Mouse (Mus musculus) kidney, embryonic 16.5 days (tissue): ENCODE results near the gene Tead1. TPM values are rescaled to one million over a fixed set of nuclear protein-coding genes. Genes with fewer than 3 reads are reported as not detected.

Experiments
- ATAC-seq: fragments of 200-750 bp; cut with Nextera tagmentation; 2 replicates; pipeline ENCODE4 v1.8.0; 2017; ENCODE audit warnings: moderate TSS enrichment; ENCODE audit not compliant: low FRiP score, low TSS enrichment
- H3K27ac ChIP-seq: fragments of 300-500 bp; sonication (generic); 2 replicates; pipeline ENCODE4 v1.5.1; 2014; ENCODE audit warnings: low read length
- H3K27me3 ChIP-seq: fragments of 300-500 bp; sonication (generic); 2 replicates; pipeline ENCODE4 v1.6.1; 2014; ENCODE audit warnings: low read length, control low read depth, mixed read lengths; ENCODE audit not compliant: insufficient read depth
- H3K36me3 ChIP-seq: fragments of 300-500 bp; sonication (generic); 2 replicates; pipeline ENCODE4 v1.6.1; 2014; ENCODE audit warnings: low read length, control low read depth, mixed read lengths; ENCODE audit not compliant: insufficient read depth
- H3K4me1 ChIP-seq: fragments of 300-500 bp; sonication (generic); 2 replicates; pipeline ENCODE4 v1.6.1; 2014; ENCODE audit warnings: low read length, control low read depth, mixed read lengths; ENCODE audit not compliant: insufficient read depth
- H3K4me2 ChIP-seq: fragments of 300-500 bp; sonication (generic); replicated peaks from 2 replicates; pipeline ENCODE4 v1.6.1; 2014; ENCODE audit warnings: low read depth, low read length
- H3K4me3 ChIP-seq: fragments of 300-500 bp; sonication (generic); 2 replicates; pipeline ENCODE4 v1.5.1; 2014; ENCODE audit warnings: mild to moderate bottlenecking, low read length
- H3K9ac ChIP-seq: fragments of 300-500 bp; sonication (generic); replicated peaks from 2 replicates; pipeline ENCODE4 v1.6.1; 2014; ENCODE audit warnings: low read length
- H3K9me3 ChIP-seq: fragments of 300-500 bp; sonication (generic); 2 replicates; pipeline ENCODE4 v1.6.1; 2016; ENCODE audit warnings: low read length, control low read depth
- WGBS: fragments of 180-500 bp; shearing (Covaris S2); extraction: QIAGEN DNeasy Blood & Tissue Kit; methylation state at CpG from one replicate; pipeline ENCODE4 v1.1.7; 2014; 5-methylcytosine and 5-hydroxymethylcytosine counted together
- polyA plus RNA-seq: library from polyadenylated mRNA; unstranded; fragments of >200 nt; fragmentation: Nextera tagmentation; extraction: Ambion mirVana; gene quantifications from 2 replicates; pipeline ENCODE4 v1.2.1, GENCODE M21; 2015

Gene Tead1
- polyA plus RNA-seq, 1 experiment from 2014 or later = 18.0 TPM

DNA sequence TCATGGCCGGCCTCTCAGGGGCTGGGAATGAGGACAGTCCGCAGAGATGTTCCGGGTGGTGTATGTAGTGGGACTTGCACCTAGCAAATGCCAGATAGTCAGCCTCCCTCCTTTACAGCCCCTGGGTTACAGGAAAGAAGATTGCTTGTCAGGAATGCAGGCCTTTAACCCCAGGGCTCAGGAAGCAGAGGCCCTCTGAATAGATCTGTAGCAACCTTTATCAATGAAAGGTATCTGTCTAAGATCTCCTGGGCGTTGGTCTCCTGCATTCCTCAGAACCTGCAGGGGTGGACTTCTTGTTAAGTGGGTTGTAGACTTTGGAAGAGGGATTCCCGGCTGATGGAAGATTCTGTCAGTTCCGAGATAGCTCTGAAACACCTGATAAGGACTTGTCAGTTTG is 101.8 kb downstream of the Tead1 start:
- Histone ChIP-seq H3K27ac (no peak overlapping the region), H3K9ac (no peak overlapping the region), H3K9me3 (no peaks in the 10 kb centered on the region), H3K4me3 (no peak overlapping the region), H3K27me3 (no peaks in the 10 kb centered on the region), H3K36me3 (no peaks in the 10 kb centered on the region), H3K4me1 (peaks cover 44% of the 10 kb centered on the region), H3K4me2 (no peak overlapping the region)
- WGBS = 70% methylated on average over 6 of the region's 6 CpGs
- no peak for ATAC-seq

DNA sequence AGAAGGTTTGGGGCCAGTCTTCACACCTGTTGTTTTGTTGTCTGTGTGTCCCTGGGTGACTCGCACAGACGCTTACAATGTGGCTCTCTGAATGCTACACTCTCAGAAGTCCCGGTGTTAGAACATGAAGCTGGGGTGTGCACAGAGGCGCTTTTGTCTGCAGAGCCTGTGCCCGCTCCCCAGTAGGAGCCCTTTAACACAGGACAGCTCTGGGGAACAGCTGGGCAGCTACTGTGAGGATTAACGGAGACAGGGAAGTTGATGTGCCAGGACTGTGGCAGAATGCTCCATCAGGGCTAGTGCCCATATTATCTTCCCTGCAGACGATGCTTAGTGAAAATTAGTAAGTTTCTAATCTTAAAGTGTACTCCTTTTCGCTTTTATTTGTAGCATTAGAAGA is 102.9 kb downstream of the Tead1 start:
- Histone ChIP-seq H3K4me3 (no peak overlapping the region), H3K27ac (no peak overlapping the region), H3K36me3 (no peaks in the 10 kb centered on the region), H3K9me3 (no peaks in the 10 kb centered on the region), H3K4me1 (peaks cover 50% of the 10 kb centered on the region), H3K4me2 (no peak overlapping the region), H3K27me3 (no peaks in the 10 kb centered on the region), H3K9ac (no peak overlapping the region)
- 84% methylated on average over 8 of the region's 8 CpGs for WGBS
- ATAC-seq = no peak

DNA sequence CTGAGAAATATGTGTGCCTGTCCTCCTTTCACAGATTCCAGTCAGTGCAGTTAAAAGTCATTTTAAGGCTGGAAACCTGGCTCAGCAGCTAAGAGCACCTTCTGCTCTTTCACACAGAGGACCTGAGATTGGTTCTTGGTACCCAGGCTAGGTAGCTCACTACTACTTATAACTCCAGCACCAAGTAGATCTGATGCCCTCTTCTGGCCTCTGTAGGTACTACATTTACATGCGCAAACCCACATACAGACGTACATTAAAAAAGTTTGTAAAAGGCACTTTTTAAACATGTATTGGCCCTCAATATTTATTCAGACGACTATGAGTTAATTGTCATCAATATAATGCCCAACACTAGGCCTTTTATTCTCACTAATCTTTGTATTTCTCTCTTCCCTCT is 105.2 kb downstream of the Tead1 start:
- H3K36me3 ChIP-seq = no peaks in the 10 kb centered on the region
- no peak for ATAC-seq
- no peak overlapping the region for H3K4me2 ChIP-seq
- no peak overlapping the region for H3K9ac ChIP-seq
- H3K9me3 ChIP-seq = no peaks in the 10 kb centered on the region
- no peak overlapping the region for H3K4me3 ChIP-seq
- H3K27me3 ChIP-seq = no peaks in the 10 kb centered on the region
- no peak overlapping the region for H3K27ac ChIP-seq
- 88% methylated on average over 3 of the region's 3 CpGs for WGBS
- peaks cover 68% of the 10 kb centered on the region for H3K4me1 ChIP-seq

DNA sequence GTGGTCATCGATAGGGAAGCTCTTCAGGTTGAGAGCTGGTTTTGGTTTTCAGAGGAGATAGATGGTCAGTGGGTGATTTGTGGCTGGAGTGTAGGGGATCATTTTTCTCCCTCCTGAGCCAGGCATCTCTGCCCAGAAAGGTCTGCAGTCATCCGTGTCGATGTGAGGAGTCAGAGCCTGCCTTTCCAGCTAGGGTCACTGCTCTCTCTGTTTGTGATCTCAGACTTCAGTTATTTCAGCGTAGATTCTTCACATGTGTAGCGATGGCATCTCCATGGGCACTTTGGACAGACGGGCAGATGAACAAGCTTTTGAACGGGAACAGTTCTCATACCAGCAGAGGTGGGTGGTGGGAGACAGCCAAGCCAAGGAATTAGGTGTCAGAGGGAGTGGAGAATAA is 106.2 kb downstream of the Tead1 start:
- 23% methylated on average over 7 of the region's 7 CpGs for WGBS
- peak; percentile 76 for ATAC-seq

DNA sequence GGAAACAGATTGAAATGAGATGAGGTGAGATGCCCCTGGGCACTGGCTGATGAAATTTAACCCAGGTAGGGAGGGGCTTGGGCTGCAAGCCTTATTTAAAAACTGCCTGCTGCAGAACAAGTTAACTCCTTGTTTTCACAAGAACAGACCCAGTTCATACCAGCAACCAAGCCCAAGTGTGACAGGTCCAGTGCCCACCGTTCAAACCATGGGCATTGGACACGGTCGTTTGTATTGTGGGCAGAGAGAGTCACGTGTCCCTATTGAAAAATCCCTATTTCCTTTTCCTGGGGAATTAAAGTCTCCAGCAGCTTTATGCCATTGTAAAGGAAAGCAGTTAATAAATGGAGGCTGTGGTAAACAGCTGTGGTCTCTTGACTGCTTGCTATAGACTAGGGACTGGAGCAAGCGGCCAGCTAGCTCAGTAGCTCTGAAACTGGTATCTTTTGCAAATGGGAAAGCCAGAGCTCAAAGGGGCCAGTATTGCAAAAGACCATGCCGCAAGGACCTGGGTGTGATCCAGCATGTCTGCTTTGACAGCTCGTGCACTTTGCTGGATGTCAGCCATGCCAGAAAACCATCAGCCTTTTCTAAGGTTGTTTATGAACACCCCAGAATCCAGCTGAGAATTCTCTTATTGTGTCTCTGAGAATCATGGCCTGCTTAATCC is 107.6 kb downstream of the Tead1 start:
- Histone ChIP-seq H3K4me2 (no peak overlapping the region), H3K4me1 (peaks cover 62% of the 10 kb centered on the region), H3K27ac (peak overlapping the region; percentile 79), H3K27me3 (no peaks in the 10 kb centered on the region), H3K4me3 (no peak overlapping the region), H3K36me3 (no peaks in the 10 kb centered on the region), H3K9me3 (no peaks in the 10 kb centered on the region), H3K9ac (no peak overlapping the region)
- WGBS = 34% methylated on average over 7 of the region's 7 CpGs
- 0 out of 2 replicates have a peak, but pooled peaks have one; percentile 12 for ATAC-seq

More for the DNA sequence above, 106.2 kb downstream of the Tead1 start:
- Histone ChIP-seq H3K27ac (peak overlapping the region; percentile 79), H3K9ac (no peak overlapping the region), H3K4me2 (no peak overlapping the region), H3K27me3 (no peaks in the 10 kb centered on the region), H3K9me3 (no peaks in the 10 kb centered on the region), H3K4me1 (peaks cover 67% of the 10 kb centered on the region), H3K36me3 (no peaks in the 10 kb centered on the region), H3K4me3 (no peak overlapping the region)

DNA sequence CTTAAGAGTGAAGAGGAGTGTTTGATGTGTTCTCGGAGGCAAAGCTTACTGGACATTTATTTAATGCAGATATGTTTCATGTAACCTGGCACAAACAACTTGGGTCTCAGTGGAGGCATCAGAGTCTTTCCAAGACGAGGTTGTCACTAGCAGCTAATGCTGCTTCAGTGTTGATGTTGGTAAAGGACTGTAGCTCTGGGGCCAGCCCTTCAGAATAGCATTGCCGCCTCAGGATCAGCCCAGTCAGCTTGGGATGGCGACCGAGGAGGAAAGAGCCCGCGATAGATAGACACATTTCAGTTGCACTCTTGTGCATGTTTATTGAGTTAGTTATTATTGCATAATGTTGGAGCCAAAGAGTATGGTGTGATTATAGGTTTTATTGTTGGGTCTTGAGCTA is 108.2 kb downstream of the Tead1 start:
- Histone ChIP-seq H3K36me3 (no peaks in the 10 kb centered on the region), H3K4me1 (peaks cover 62% of the 10 kb centered on the region), H3K9ac (no peak overlapping the region), H3K9me3 (no peaks in the 10 kb centered on the region), H3K27ac (peak overlapping the region; percentile 66; the same call in 1 of the 2 replicates), H3K27me3 (no peaks in the 10 kb centered on the region), H3K4me2 (no peak overlapping the region), H3K4me3 (no peak overlapping the region)
- ATAC-seq = no peak
- WGBS = 80% methylated on average over 7 of the region's 7 CpGs

DNA sequence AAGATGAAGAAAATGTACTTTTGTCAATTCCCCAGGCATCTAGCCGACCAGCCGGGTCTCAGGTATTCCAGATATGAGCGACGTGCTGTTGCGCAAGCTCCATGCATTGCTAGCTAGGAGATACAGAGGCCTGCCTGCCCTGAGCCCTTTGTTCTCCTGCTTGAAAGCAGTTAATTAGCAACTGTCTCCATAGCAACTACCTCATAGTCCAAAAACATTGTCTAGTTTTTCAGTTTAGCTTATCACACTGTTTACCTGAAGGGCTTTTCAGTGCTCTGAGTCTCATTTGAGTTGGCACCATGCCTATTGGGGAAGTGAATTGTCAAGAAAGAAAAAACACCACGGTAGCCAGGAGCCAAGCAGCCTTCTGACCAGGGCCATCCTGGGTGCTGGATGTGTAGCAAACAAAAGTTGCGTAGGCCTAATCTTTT is 109.2 kb downstream of the Tead1 start:
- H3K9me3 ChIP-seq = no peaks in the 10 kb centered on the region
- no peak overlapping the region for H3K4me2 ChIP-seq
- H3K27me3 ChIP-seq = no peaks in the 10 kb centered on the region
- H3K4me1 ChIP-seq = peaks cover 64% of the 10 kb centered on the region
- no peaks in the 10 kb centered on the region for H3K36me3 ChIP-seq
- H3K4me3 ChIP-seq = no peak overlapping the region
- no peak overlapping the region for H3K9ac ChIP-seq
- 36% methylated on average over 7 of the region's 7 CpGs for WGBS
- ATAC-seq = peak; percentile 43
- peak overlapping the region; percentile 75 for H3K27ac ChIP-seq

DNA sequence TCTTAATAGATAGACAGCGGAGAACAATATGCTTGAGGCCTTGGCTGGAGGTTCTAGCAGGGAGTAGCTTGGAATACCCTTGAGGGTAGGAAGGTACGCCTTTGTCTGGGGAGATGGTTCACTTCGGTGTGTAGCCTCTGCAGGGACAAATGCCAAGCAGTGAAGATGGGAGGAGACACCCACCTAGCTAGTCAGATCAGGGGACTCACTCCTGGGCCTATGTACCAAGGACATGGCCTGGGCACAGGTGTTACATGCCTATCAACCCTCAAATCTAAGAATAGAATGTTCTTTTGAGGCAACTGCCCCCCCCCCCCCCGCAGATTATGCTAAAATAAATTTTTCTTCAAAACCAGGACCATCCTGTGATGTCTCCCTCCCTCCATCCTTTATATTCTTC is 110.6 kb downstream of the Tead1 start:
- Histone ChIP-seq H3K4me1 (peaks cover 75% of the 10 kb centered on the region), H3K36me3 (no peaks in the 10 kb centered on the region), H3K27me3 (no peaks in the 10 kb centered on the region), H3K9me3 (no peaks in the 10 kb centered on the region), H3K4me2 (no peak overlapping the region), H3K4me3 (no peak overlapping the region), H3K27ac (no peak overlapping the region; the same call in 1 of the 2 replicates), H3K9ac (no peak overlapping the region)
- 83% methylated on average over 4 of the region's 4 CpGs for WGBS
- no peak for ATAC-seq

DNA sequence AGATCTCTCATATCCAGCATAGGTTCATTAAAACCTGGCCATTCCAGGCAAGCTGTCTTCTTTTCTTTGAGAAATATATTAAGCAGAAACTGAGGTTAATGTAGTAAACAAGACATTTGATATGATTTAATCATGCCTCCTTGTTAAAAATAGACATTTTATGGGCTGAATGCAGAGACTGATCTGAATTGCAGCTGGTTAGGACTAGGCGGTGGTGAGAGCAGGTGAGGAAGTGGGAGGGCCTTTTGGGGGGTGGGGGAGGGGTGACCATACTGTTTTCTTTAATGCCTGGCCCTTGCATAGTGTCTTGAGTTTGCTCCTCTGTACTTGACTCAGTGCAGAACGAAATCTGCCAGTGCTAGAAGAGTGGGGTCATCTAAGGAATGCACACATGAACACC is 111.2 kb downstream of the Tead1 start:
- Histone ChIP-seq H3K9ac (no peak overlapping the region), H3K4me3 (no peak overlapping the region), H3K4me2 (no peak overlapping the region), H3K27me3 (no peaks in the 10 kb centered on the region), H3K27ac (peak overlapping the region; percentile 44; the same call in 1 of the 2 replicates), H3K4me1 (peaks cover 69% of the 10 kb centered on the region), H3K9me3 (no peaks in the 10 kb centered on the region), H3K36me3 (no peaks in the 10 kb centered on the region)
- no peak for ATAC-seq
- 20% methylated on average over 2 of the region's 2 CpGs for WGBS

DNA sequence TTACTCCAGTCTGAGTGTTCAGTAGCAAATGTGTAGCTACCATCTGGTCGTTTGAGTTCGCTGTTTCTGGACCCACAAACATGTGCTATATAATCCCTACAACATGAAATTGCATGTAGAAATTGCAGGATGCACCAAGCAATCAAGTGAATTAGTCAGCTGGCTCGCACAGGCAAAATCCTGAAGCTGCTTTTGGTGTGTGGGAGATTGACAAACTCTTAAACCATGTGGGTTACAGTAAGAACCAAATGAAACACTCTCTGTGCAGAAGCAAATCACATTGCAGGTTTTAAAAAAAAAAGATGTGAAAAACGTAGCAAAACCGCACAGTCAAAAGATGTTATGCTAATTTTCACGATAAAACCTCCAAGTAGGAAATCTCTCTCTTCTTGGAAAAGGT is 113.6 kb downstream of the Tead1 start:
- H3K4me1 ChIP-seq = peaks cover 46% of the 10 kb centered on the region
- 85% methylated on average over 6 of the region's 6 CpGs for WGBS
- ATAC-seq = no peak

More for the DNA sequence above, 113.6 kb downstream of the Tead1 start:
- Histone ChIP-seq H3K27ac (no peak overlapping the region), H3K9me3 (no peaks in the 10 kb centered on the region), H3K9ac (no peak overlapping the region), H3K36me3 (no peaks in the 10 kb centered on the region), H3K27me3 (no peaks in the 10 kb centered on the region), H3K4me2 (no peak overlapping the region), H3K4me3 (no peak overlapping the region)
